Mouse (Mus musculus) hindbrain, postnatal 0 days (tissue): ENCODE data around the gene Zfp82. TPM values are rescaled to one million over a fixed set of nuclear protein-coding genes. Genes with fewer than 3 reads are reported as not detected.

Experiments used
- ATAC-seq: fragments of 200-750 bp; cut with Nextera tagmentation; 2 replicates; pipeline ENCODE4 v1.8.0; 2017; ENCODE audit warnings: mild to moderate bottlenecking, moderate TSS enrichment, moderate library complexity
- DNase-seq: peaks from one replicate; pipeline ENCODE4 v3.0.0-alpha.2; 2015; ENCODE audit warnings: low spot score
- H3K27ac ChIP-seq: fragments of 300-500 bp; sonication (generic); 2 replicates; pipeline ENCODE4 v1.5.1; 2014; ENCODE audit warnings: mild to moderate bottlenecking
- H3K27me3 ChIP-seq: fragments of 300-500 bp; sonication (generic); 2 replicates; pipeline ENCODE4 v1.6.1; 2014; ENCODE audit warnings: low read length, mixed read lengths; ENCODE audit not compliant: insufficient read depth
- H3K36me3 ChIP-seq: fragments of 300-500 bp; sonication (generic); 2 replicates; pipeline ENCODE4 v1.6.1; 2014; ENCODE audit warnings: low read length, mixed read lengths; ENCODE audit not compliant: insufficient read depth
- H3K4me1 ChIP-seq: fragments of 300-500 bp; sonication (generic); 2 replicates; pipeline ENCODE4 v1.6.1; 2014; ENCODE audit warnings: antibody characterized with exemption, low read length, mixed read lengths; ENCODE audit not compliant: insufficient read depth
- H3K4me2 ChIP-seq: fragments of 300-500 bp; sonication (generic); 2 replicates; pipeline ENCODE4 v1.6.1; 2014; ENCODE audit warnings: low read depth, mild to moderate bottlenecking, low read length, moderate library complexity, mixed read lengths
- H3K4me3 ChIP-seq: fragments of 300-500 bp; sonication (generic); 2 replicates; pipeline ENCODE4 v1.5.1; 2014; ENCODE audit warnings: low read length
- H3K9ac ChIP-seq: fragments of 300-500 bp; sonication (generic); replicated peaks from 2 replicates; pipeline ENCODE4 v1.6.1; 2014; ENCODE audit warnings: mild to moderate bottlenecking, low read length, moderate library complexity, mixed read lengths
- H3K9me3 ChIP-seq: fragments of 300-500 bp; sonication (generic); 2 replicates; pipeline ENCODE4 v1.6.1; 2016; ENCODE audit warnings: low read length, mixed read lengths
- CTCF ChIP-seq: IDR thresholded peaks from 2 replicates; pipeline ENCODE4 v1.5.1; 2016; ENCODE audit warnings: antibody characterized with exemption, control low read depth, low read depth
- WGBS: fragments of 180-500 bp; shearing (Covaris S2); extraction: QIAGEN DNeasy Blood & Tissue Kit; methylation state at CpG from one replicate; pipeline ENCODE4 v1.1.7; 2014; 5-methylcytosine and 5-hydroxymethylcytosine counted together
- polyA plus RNA-seq: library from polyadenylated mRNA; unstranded; fragments of >200 nt; fragmentation: Nextera tagmentation; extraction: Ambion mirVana; gene quantifications from 2 replicates; pipeline ENCODE4 v1.2.1, GENCODE M21; 2015
- total RNA-seq: library from RNA; depleted of rRNA; stranded (reverse); fragments of >200 nt; gene quantifications from 2 replicates; pipeline ENCODE4 v1.2.3, GENCODE M21; 2014

Gene Zfp82
- total and polyA plus RNA-seq, 2 experiments from 2014 or later, result 4.0 to 5.4 TPM

GRCm38 (mm10) chr7:30050882-30051548 lies 21.7 kb downstream of the Zfp82 start, which contains the start of gene Zfp14:
Zfp14 (minus strand) TSS chr7:30051380.
- H3K4me2 ChIP-seq, result peak within 1 kb of the TSS; percentile 87
- ATAC-seq, result peak; percentile 99

GRCm38 (mm10) chr7:30048126-30048525 lies 24.6 kb downstream of the Zfp82 start:
- DNase-seq (no peak), ATAC-seq (no peak)
- Histone ChIP-seq H3K4me1 (peaks cover 8% of the 10 kb centered on the region; the same call in 1 of the 2 replicates), H3K9ac (no peak overlapping the region), H3K36me3 (peaks cover 3% of the 10 kb centered on the region; the same call in 1 of the 2 replicates), H3K27me3 (no peaks in the 10 kb centered on the region), H3K4me3 (no peak overlapping the region), H3K4me2 (no peak overlapping the region), H3K27ac (no peak overlapping the region), H3K9me3 (no peaks in the 10 kb centered on the region)
- TF ChIP-seq CTCF, result no peak
- WGBS, result 88% methylated on average over 4 of the region's 4 CpGs

More at GRCm38 (mm10) chr7:30050882-30051548, 21.7 kb downstream of the Zfp82 start, which contains the start of gene Zfp14:
- under 1% methylated on average over 40 of the region's 40 CpGs for WGBS
- peak; percentile 13; the same call in 1 of the 2 replicates for TF ChIP-seq CTCF
- peak within 1 kb of the TSS; percentile 73 for H3K9ac ChIP-seq
- peaks cover 8% of the 10 kb centered on the region; the same call in 1 of the 2 replicates for H3K4me1 ChIP-seq
- H3K36me3 ChIP-seq, result no peaks in the 10 kb centered on the region
- no peaks in the 10 kb centered on the region for H3K27me3 ChIP-seq
- peak; percentile 96 for DNase-seq
- H3K9me3 ChIP-seq, result no peaks in the 10 kb centered on the region
- peak within 1 kb of the TSS; percentile 85 for H3K27ac ChIP-seq
- peak within 1 kb of the TSS; percentile 75 for H3K4me3 ChIP-seq

GRCm38 (mm10) chr7:30044354-30044753 lies 28.3 kb downstream of the Zfp82 start:
- DNase-seq, result no peak
- H3K4me1 ChIP-seq, result no peaks in the 10 kb centered on the region
- peaks cover 10% of the 10 kb centered on the region; the same call in 1 of the 2 replicates for H3K36me3 ChIP-seq
- WGBS, result 61% methylated on average over 9 of the region's 9 CpGs
- H3K4me3 ChIP-seq, result no peak overlapping the region
- no peak for TF ChIP-seq CTCF
- H3K4me2 ChIP-seq, result no peak overlapping the region
- no peak for ATAC-seq
- H3K27ac ChIP-seq, result no peak overlapping the region
- no peaks in the 10 kb centered on the region for H3K9me3 ChIP-seq
- no peak overlapping the region for H3K9ac ChIP-seq
- H3K27me3 ChIP-seq, result no peaks in the 10 kb centered on the region

- ATAC-seq (no peak), DNase-seq (no peak)
- Histone ChIP-seq H3K4me2 (no peak overlapping the region), H3K36me3 (peaks cover 22% of the 10 kb centered on the region), H3K27ac (no peak overlapping the region), H3K9me3 (no peaks in the 10 kb centered on the region), H3K27me3 (no peaks in the 10 kb centered on the region), H3K4me1 (no peaks in the 10 kb centered on the region), H3K9ac (no peak overlapping the region), H3K4me3 (no peak overlapping the region)
- TF ChIP-seq CTCF, result no peak
- 92% methylated on average over 12 of the region's 12 CpGs for WGBS
Measured at GRCm38 (mm10) chr7:30034331-30034730, 38.4 kb downstream of the Zfp82 start.

- ATAC-seq (no peak), DNase-seq (no peak)
- Histone ChIP-seq H3K27me3 (no peaks in the 10 kb centered on the region), H3K36me3 (no peaks in the 10 kb centered on the region), H3K4me2 (no peak overlapping the region), H3K9me3 (no peaks in the 10 kb centered on the region), H3K4me3 (no peak overlapping the region), H3K4me1 (no peaks in the 10 kb centered on the region), H3K9ac (no peak overlapping the region), H3K27ac (no peak overlapping the region)
- TF ChIP-seq CTCF, result no peak
- WGBS, result 70% methylated on average over 3 of the region's 3 CpGs
Measured at GRCm38 (mm10) chr7:30031379-30031778, 41.3 kb downstream of the Zfp82 start.

GRCm38 (mm10) chr7:30030677-30031076 lies 42.0 kb downstream of the Zfp82 start:
- Histone ChIP-seq H3K27ac (no peak overlapping the region), H3K9me3 (no peaks in the 10 kb centered on the region), H3K9ac (no peak overlapping the region), H3K36me3 (peaks cover 6% of the 10 kb centered on the region; the same call in 1 of the 2 replicates), H3K4me2 (no peak overlapping the region), H3K27me3 (no peaks in the 10 kb centered on the region), H3K4me3 (no peak overlapping the region), H3K4me1 (no peaks in the 10 kb centered on the region)
- ATAC-seq, result no peak
- TF ChIP-seq CTCF, result no peak
- 34% methylated on average over 6 of the region's 6 CpGs for WGBS
- DNase-seq, result no peak

- H3K9me3 ChIP-seq, result no peaks in the 10 kb centered on the region
- no peak overlapping the region for H3K4me3 ChIP-seq
- H3K9ac ChIP-seq, result no peak overlapping the region
- DNase-seq, result no peak
- no peaks in the 10 kb centered on the region for H3K4me1 ChIP-seq
- no peak for ATAC-seq
- H3K36me3 ChIP-seq, result peaks cover 16% of the 10 kb centered on the region
- TF ChIP-seq CTCF, result no peak
- no peak overlapping the region for H3K4me2 ChIP-seq
- H3K27me3 ChIP-seq, result no peaks in the 10 kb centered on the region
- 90% methylated on average over 3 of the region's 3 CpGs for WGBS
- no peak overlapping the region for H3K27ac ChIP-seq
Measured at GRCm38 (mm10) chr7:30028572-30028971, 44.1 kb downstream of the Zfp82 start.
